Mouse (Mus musculus): ENCODE data around the gene Hmgcll1. TPM values are rescaled to one million over a fixed set of nuclear protein-coding genes. Genes with fewer than 3 reads are reported as not detected.

The Hmgcll1 gene
- not detected in 2 replicates for total RNA-seq (2014; fragmentation: Nextera tagmentation)
- 0.22 TPM in 1 of 2 replicates, not detected in the other for total RNA-seq (2017)
- not detected in 2 replicates for polyA plus RNA-seq (2012)

DNA sequence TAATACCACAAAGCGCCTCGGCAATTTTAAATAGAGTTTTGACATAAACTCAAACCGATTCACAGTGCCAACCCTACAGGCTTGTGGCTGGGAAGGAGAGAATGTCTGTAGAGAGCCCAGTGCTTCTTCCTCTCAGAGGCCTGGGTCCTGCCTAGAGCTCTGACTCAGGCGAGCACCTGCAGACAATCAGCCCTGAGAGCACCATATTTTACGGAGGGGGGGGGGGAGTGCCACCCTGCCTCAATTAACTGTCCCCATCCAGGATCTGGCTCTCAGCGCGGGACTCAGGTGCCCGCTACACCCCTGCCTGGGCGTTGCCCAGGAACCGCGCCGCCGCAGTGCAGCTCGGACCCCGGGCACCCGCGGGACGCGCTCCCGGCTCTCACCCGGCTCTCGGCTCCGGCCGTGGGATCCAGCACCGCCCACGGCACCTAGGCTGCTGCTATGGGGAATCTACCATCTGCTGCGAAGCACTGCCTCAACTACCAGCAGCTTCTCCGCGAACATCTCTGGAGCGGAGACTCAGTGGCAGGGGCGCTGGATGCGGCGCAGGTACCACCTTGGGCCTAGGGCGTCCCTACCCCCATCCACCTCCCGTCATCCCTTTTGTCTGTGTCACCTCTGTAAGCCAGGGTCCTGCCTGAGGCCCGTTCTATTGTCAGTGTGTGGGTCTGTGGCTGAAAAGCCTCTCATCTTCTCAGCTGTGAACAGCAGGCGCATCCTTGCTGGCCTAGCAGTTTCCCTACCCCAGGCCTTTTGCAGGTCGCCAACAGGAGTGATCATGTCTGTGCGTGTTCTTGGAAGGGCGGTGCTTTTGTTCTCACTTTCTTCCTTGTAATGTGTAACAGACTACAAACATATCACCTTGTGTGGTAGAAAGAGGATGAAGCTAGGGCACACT lies at the start of gene Hmgcll1:
TSS of gene Hmgcll1 (plus strand) at position 225 of the 901 bp plus-strand sequence.
- TF ChIP-seq TAL1 (conservative IDR thresholded peaks at IDR 0.05; ENCODE audit: low read depth, low read length) (no peak), GATA1 (IDR thresholded peaks at IDR 0.05; ENCODE audit: borderline replicate concordance, low read length) (no peak), POLR2AphosphoS5 (IDR thresholded peaks at IDR 0.05; ENCODE audit: insufficient replicate concordance, low read depth, low read length) (no peak), CTCF (IDR thresholded peaks at IDR 0.05; ENCODE audit: low read depth, low read length) (no peak), GATA2 (IDR thresholded peaks at IDR 0.05; ENCODE audit: borderline replicate concordance, low read depth, low read length) (no peak)
- H3K9me3 ChIP-seq (replicated peaks): no peaks in the 10 kb centered on the region
- no peak for DNase-seq (ENCODE audit: low spot score)
- ATAC-seq (ENCODE audit: extremely low read depth, insufficient number of reproducible peaks, low FRiP score, poor library complexity, severe bottlenecking): no peak
- H3K4me3 ChIP-seq (ENCODE audit: low read depth, low read length): no peak within 1 kb of the TSS
- no peaks in the 10 kb centered on the region for H3K36me3 ChIP-seq (replicated peaks)
- H3K4me1 ChIP-seq (ENCODE audit: insufficient read depth, low read depth, low read length): peaks cover 2% of the 10 kb centered on the region
- H3K27me3 ChIP-seq (ENCODE audit: insufficient read depth, low read length): no peaks in the 10 kb centered on the region

DNA sequence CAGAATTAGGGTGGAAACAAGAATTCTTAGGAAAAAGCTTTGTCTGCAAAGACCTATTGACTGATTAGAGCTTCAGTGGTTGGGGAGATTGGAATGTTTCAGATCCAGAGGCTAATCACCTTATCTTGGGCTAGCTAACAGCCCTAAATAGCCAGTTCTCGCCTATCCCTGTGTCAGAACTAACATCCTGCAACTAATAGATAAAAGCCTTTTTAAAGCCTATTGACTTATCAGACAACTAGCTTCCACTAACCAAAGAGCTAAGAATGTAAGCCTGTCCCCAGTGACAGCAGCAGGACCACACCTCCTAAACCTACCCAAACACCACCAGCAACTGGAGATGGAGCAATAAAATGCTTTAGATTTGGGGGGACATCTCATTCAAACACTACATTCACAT lies 34.6 kb upstream of the Hmgcll1 start:
- TF ChIP-seq TAL1 (conservative IDR thresholded peaks at IDR 0.05; ENCODE audit: low read depth, low read length): peak; percentile 73
- no peak for TF ChIP-seq CTCF (IDR thresholded peaks at IDR 0.05; ENCODE audit: low read depth, low read length)
- H3K27me3 ChIP-seq (ENCODE audit: insufficient read depth, low read length): no peaks in the 10 kb centered on the region
- no peaks in the 10 kb centered on the region for H3K9me3 ChIP-seq (replicated peaks)
- ATAC-seq (ENCODE audit: extremely low read depth, insufficient number of reproducible peaks, low FRiP score, poor library complexity, severe bottlenecking) (peak; percentile 76), DNase-seq (ENCODE audit: low spot score) (peak; percentile 13)
- peaks cover 25% of the 10 kb centered on the region for H3K4me1 ChIP-seq (ENCODE audit: insufficient read depth, low read depth, low read length)
- no peaks in the 10 kb centered on the region for H3K36me3 ChIP-seq (replicated peaks)
- H3K4me3 ChIP-seq (ENCODE audit: low read depth, low read length): no peak overlapping the region

DNA sequence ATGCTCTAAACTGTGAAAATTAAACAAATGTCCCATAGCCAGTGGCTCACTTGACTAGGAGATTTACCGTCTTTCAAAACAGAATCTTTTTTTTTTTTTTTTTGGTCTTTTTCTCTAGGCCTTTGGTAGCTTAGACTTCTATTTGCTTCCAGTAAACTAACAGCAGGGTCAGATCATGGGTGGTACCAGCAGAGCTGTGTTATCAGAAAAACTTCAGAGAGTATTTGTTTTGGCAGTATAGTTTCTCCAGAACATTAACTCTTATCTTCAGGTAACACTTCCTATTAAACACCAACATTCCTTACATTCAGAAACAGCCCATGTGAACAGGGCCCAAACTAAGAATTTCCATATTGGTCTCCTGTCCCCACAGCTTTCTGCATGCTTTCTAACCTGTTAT lies 33.5 kb upstream of the Hmgcll1 start:
- Histone ChIP-seq H3K9me3 (replicated peaks) (no peaks in the 10 kb centered on the region), H3K4me1 (ENCODE audit: insufficient read depth, low read depth, low read length) (peaks cover 25% of the 10 kb centered on the region), H3K36me3 (replicated peaks) (no peaks in the 10 kb centered on the region), H3K27me3 (ENCODE audit: insufficient read depth, low read length) (no peaks in the 10 kb centered on the region), H3K4me3 (ENCODE audit: low read depth, low read length) (no peak overlapping the region)
- DNase-seq (ENCODE audit: low spot score) (no peak), ATAC-seq (ENCODE audit: extremely low read depth, insufficient number of reproducible peaks, low FRiP score, poor library complexity, severe bottlenecking) (peak; percentile 42)
- TF ChIP-seq GATA2 (IDR thresholded peaks at IDR 0.05; ENCODE audit: borderline replicate concordance, low read depth, low read length): no peak
- no peak for TF ChIP-seq POLR2AphosphoS5 (IDR thresholded peaks at IDR 0.05; ENCODE audit: insufficient replicate concordance, low read depth, low read length)
- no peak for TF ChIP-seq CTCF (IDR thresholded peaks at IDR 0.05; ENCODE audit: low read depth, low read length)
- no peak for TF ChIP-seq GATA1 (IDR thresholded peaks at IDR 0.05; ENCODE audit: borderline replicate concordance, low read length)
- no peak for TF ChIP-seq TAL1 (conservative IDR thresholded peaks at IDR 0.05; ENCODE audit: low read depth, low read length)

DNA sequence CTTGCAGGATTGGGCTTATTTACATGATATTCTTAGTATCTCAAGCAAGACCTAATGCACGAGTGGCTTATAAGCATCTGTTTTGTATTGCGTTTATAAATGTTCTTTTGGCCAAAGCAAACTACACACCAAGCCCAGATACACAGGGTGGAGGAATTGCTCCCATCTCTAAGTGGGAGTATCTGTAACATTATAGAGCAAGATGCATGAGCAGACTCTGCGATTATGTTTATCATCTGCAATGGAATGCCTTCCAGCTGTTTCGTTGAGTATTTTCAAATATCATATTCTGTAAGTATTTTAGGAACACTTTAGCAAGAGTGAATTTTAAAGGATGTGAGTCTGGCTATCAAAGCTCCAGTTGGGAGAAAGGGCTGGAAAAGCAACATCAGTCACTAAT lies 25.2 kb upstream of the Hmgcll1 start:
- Histone ChIP-seq H3K27me3 (ENCODE audit: insufficient read depth, low read length) (no peaks in the 10 kb centered on the region), H3K9me3 (replicated peaks) (no peaks in the 10 kb centered on the region), H3K4me3 (ENCODE audit: low read depth, low read length) (no peak overlapping the region), H3K4me1 (ENCODE audit: insufficient read depth, low read depth, low read length) (no peaks in the 10 kb centered on the region), H3K36me3 (replicated peaks) (no peaks in the 10 kb centered on the region)
- TF ChIP-seq GATA1 (IDR thresholded peaks at IDR 0.05; ENCODE audit: borderline replicate concordance, low read length) (no peak), POLR2AphosphoS5 (IDR thresholded peaks at IDR 0.05; ENCODE audit: insufficient replicate concordance, low read depth, low read length) (no peak), GATA2 (IDR thresholded peaks at IDR 0.05; ENCODE audit: borderline replicate concordance, low read depth, low read length) (no peak), CTCF (IDR thresholded peaks at IDR 0.05; ENCODE audit: low read depth, low read length) (no peak), TAL1 (conservative IDR thresholded peaks at IDR 0.05; ENCODE audit: low read depth, low read length) (no peak)
- DNase-seq (ENCODE audit: low spot score): no peak
- ATAC-seq (ENCODE audit: extremely low read depth, insufficient number of reproducible peaks, low FRiP score, poor library complexity, severe bottlenecking): no peak

- Histone ChIP-seq H3K9me3 (replicated peaks) (no peaks in the 10 kb centered on the region), H3K36me3 (replicated peaks) (no peaks in the 10 kb centered on the region), H3K4me3 (ENCODE audit: low read depth, low read length) (no peak overlapping the region), H3K27me3 (ENCODE audit: insufficient read depth, low read length) (no peaks in the 10 kb centered on the region), H3K4me1 (ENCODE audit: insufficient read depth, low read depth, low read length) (peaks cover 15% of the 10 kb centered on the region)
- TF ChIP-seq POLR2AphosphoS5 (IDR thresholded peaks at IDR 0.05; ENCODE audit: insufficient replicate concordance, low read depth, low read length) (no peak), CTCF (IDR thresholded peaks at IDR 0.05; ENCODE audit: low read depth, low read length) (no peak), GATA2 (IDR thresholded peaks at IDR 0.05; ENCODE audit: borderline replicate concordance, low read depth, low read length) (no peak), TAL1 (conservative IDR thresholded peaks at IDR 0.05; ENCODE audit: low read depth, low read length) (no peak), GATA1 (IDR thresholded peaks at IDR 0.05; ENCODE audit: borderline replicate concordance, low read length) (no peak)
- ATAC-seq (ENCODE audit: extremely low read depth, insufficient number of reproducible peaks, low FRiP score, poor library complexity, severe bottlenecking) (no peak), DNase-seq (ENCODE audit: low spot score) (no peak)
Observed at GRCm38 (mm10) chr9:75998791-75999350, 15.8 kb upstream of the Hmgcll1 start.

Data from G1E (cell line).